Mouse (Mus musculus): ENCODE data around the gene Pgghg. TPM values are rescaled to one million over a fixed set of nuclear protein-coding genes. Genes with fewer than 3 reads are reported as not detected.

Pgghg gene
- 8.4 and 8.7 TPM in 2 replicates for polyA plus RNA-seq (2015; fragmentation: Nextera tagmentation; extraction: Ambion mirVana)

DNA sequence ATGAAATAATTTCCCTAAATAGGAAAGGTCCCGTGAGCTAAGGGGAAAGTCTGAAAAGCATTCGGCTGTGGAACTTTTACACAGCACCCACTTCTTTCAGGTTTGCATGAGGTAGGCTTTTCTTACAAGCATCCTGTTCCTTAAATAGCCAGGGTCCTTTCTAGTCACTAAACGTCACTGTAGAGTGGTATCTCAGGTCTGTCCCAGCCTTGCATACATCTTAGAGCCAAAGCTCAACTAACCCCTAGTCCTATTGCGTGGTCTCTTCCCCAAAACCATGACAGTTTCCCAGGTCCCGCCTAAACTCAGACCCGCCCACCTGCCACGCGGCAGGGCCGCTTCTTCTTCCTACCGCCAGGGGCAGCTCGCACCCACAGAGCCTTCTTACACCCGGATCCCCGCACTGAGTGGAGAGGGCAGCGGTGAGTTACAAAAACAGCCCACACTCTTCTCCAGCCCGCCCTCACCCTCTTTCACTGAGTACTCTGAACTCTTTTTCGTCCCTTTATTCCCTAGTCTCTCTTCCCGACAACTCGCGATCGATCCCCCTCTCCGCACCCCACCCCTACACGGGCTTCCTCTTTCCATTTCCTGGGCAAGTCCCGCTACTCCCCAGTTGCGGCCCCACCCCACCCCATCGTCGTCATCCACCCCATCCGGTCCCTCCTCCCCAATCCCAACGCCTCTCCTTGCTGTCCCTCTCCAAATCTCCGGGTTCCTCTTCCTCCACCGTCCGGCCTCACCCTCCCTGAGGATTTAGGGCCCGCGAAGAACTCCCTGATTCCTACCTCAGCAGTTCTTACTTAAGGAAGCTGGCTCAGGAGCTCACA, at the start of gene Pgghg:
TSS of gene Pgghg (plus strand) at position 170 of the 830 bp plus-strand sequence.
- Histone ChIP-seq H3K4me2 (replicated peaks) (peak within 1 kb of the TSS; percentile 61), H3K27me3 (peaks cover 4% of the 10 kb centered on the region; the same call in 1 of the 2 replicates), H3K9me3 (no peaks in the 10 kb centered on the region), H3K27ac (peak within 1 kb of the TSS; percentile 19; the same call in 1 of the 2 replicates), H3K4me3 (replicated peaks) (peak within 1 kb of the TSS; percentile 46), H3K4me1 (replicated peaks) (peaks cover 14% of the 10 kb centered on the region), H3K9ac (replicated peaks) (peak within 1 kb of the TSS; percentile 54), H3K36me3 (no peaks in the 10 kb centered on the region)
- peak; percentile 90 for ATAC-seq
- 4% methylated on average over 33 of the region's 33 CpGs for WGBS

DNA sequence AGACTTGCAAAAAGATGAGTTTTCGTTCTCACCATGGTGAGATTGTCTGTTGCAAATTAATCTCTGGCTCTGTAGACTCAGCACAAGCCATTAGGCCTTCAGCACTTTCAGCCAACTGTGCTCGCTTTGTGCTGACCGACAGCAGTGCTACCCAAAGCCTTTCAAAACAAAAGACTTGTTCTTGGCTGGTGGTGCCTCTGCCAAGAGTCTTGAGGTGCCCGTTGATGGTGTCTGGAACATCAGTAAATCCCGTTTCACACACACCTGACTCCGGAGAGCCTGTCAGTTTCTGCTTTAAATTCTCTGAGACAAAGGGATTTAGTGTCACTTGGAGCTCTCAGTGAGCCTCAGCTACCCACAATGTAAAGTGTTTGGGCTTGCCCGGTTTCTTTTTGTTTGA, 47.2 kb upstream of the Pgghg start:
- Histone ChIP-seq H3K4me2 (replicated peaks) (no peak overlapping the region), H3K36me3 (peaks cover 80% of the 10 kb centered on the region), H3K27ac (no peak overlapping the region), H3K9ac (replicated peaks) (no peak overlapping the region), H3K4me1 (replicated peaks) (no peaks in the 10 kb centered on the region), H3K9me3 (no peaks in the 10 kb centered on the region), H3K4me3 (replicated peaks) (no peak overlapping the region), H3K27me3 (no peaks in the 10 kb centered on the region)
- 93% methylated on average over 7 of the region's 7 CpGs for WGBS
- ATAC-seq: no peak

DNA sequence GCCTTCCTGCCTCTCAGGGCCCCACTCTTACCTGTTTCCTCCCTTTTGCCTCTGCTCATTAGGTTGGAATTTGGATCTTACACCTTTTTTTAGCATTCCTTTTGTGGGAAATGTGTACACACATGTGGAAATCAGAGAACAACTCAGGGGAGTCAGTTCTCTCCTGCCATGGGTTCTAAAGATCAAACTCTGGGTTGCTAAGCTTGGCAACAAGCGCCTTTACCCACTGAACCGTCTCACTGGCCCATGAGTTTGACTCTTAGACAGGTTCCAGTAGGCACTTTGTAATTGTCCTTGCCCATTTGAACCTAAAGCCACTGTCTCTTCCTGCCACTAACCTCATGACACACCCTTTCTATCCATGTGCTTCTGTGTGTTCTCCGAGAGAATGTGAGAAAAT, 46.6 kb upstream of the Pgghg start:
- no peaks in the 10 kb centered on the region for H3K27me3 ChIP-seq
- peaks cover 80% of the 10 kb centered on the region for H3K36me3 ChIP-seq
- no peak overlapping the region for H3K27ac ChIP-seq
- 95% methylated on average over 3 of the region's 3 CpGs for WGBS
- no peaks in the 10 kb centered on the region for H3K9me3 ChIP-seq
- no peak overlapping the region for H3K4me2 ChIP-seq (replicated peaks)
- no peak overlapping the region for H3K4me3 ChIP-seq (replicated peaks)
- no peak for ATAC-seq
- H3K9ac ChIP-seq (replicated peaks): no peak overlapping the region
- H3K4me1 ChIP-seq (replicated peaks): no peaks in the 10 kb centered on the region

DNA sequence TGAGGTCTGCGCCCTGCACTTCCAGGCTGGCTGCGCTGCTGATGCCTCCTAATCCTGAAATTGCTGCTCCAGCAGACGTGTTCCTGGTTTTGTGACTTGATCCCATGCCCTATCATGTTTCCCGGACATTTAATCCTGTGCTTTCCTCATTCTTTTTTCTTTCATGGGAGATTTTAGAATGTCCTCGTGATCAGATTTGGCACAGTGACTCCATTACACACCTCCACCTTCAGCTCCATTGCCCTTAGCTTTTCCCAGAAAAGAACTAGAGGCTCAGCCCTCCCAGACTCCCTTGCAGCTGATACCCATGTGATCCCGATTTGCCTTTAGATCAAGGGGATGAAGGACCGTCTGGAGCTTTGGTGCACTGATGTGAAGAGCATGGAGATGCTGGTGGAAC, 43.3 kb upstream of the Pgghg start:
- no peaks in the 10 kb centered on the region for H3K4me1 ChIP-seq (replicated peaks)
- no peak overlapping the region for H3K4me3 ChIP-seq (replicated peaks)
- H3K36me3 ChIP-seq: peaks cover 68% of the 10 kb centered on the region
- H3K9ac ChIP-seq (replicated peaks): no peak overlapping the region
- H3K4me2 ChIP-seq (replicated peaks): no peak overlapping the region
- H3K27me3 ChIP-seq: no peaks in the 10 kb centered on the region
- WGBS: 91% methylated on average over 7 of the region's 7 CpGs
- H3K27ac ChIP-seq: no peak overlapping the region
- H3K9me3 ChIP-seq: no peaks in the 10 kb centered on the region
- ATAC-seq: no peak

DNA sequence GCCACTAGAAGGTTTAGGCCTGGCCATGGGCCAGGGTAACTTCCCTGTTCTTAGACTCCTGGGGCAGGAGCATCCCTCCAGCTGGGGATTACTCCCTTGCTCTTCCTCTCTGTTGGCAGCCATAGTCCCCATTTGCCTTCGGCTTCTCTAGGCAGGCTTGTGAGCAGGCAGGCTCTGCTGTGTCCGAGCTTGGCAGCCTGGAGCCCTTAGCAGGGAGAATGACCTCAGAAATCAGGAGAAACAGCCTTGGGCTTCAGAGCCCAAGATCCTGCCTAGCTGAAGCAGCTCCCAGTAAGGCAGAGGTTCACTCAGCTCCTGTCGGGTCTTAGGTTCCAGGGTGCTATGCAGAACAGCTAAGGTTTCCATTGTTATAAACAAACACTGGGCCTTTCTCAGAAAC, 42.1 kb upstream of the Pgghg start:
- H3K9ac ChIP-seq (replicated peaks): no peak overlapping the region

DNA sequence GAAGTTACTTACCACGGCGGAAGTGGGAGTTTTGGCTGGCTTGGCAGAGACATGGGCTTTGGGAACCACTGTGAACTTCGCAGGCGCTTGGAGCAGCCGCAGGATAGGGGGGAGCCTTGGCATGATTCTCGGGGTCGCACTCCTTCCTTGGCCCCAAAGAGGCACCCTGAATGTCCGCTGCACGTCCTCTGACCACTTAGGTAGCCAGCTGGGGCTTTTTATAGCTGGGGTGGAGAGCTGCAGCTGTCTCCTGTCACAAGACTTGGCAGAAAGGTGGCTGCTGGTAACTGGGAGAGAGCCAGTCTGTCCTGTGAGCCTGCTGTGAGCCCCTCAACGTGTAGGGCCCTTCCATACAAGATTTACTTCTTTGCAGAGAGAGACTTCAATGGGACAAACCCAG, 41.0 kb upstream of the Pgghg start, which contains the start of gene Cox8b:
TSS of gene Cox8b (minus strand) at position 227 of the 400 bp plus-strand sequence.
- no peaks in the 10 kb centered on the region; the same call in 1 of the 2 replicates for H3K4me1 ChIP-seq (replicated peaks)
- H3K4me2 ChIP-seq (replicated peaks): no peak within 1 kb of the TSS
- H3K27ac ChIP-seq: no peak within 1 kb of the TSS
- no peak for ATAC-seq
- 83% methylated on average over 10 of the region's 10 CpGs for WGBS
- no peak within 1 kb of the TSS for H3K9ac ChIP-seq (replicated peaks)
- no peaks in the 10 kb centered on the region for H3K9me3 ChIP-seq
- no peaks in the 10 kb centered on the region for H3K27me3 ChIP-seq
- H3K4me3 ChIP-seq (replicated peaks): no peak within 1 kb of the TSS
- H3K36me3 ChIP-seq: peaks cover 46% of the 10 kb centered on the region

More for the DNA sequence above, 42.1 kb upstream of the Pgghg start:
- no peak overlapping the region for H3K4me2 ChIP-seq (replicated peaks)
- no peaks in the 10 kb centered on the region for H3K27me3 ChIP-seq
- H3K4me3 ChIP-seq (replicated peaks): no peak overlapping the region
- H3K9me3 ChIP-seq: no peaks in the 10 kb centered on the region
- H3K4me1 ChIP-seq (replicated peaks): no peaks in the 10 kb centered on the region; the same call in 1 of the 2 replicates
- WGBS: 81% methylated on average over 3 of the region's 3 CpGs
- no peak for ATAC-seq
- H3K27ac ChIP-seq: no peak overlapping the region
- peaks cover 56% of the 10 kb centered on the region for H3K36me3 ChIP-seq

DNA sequence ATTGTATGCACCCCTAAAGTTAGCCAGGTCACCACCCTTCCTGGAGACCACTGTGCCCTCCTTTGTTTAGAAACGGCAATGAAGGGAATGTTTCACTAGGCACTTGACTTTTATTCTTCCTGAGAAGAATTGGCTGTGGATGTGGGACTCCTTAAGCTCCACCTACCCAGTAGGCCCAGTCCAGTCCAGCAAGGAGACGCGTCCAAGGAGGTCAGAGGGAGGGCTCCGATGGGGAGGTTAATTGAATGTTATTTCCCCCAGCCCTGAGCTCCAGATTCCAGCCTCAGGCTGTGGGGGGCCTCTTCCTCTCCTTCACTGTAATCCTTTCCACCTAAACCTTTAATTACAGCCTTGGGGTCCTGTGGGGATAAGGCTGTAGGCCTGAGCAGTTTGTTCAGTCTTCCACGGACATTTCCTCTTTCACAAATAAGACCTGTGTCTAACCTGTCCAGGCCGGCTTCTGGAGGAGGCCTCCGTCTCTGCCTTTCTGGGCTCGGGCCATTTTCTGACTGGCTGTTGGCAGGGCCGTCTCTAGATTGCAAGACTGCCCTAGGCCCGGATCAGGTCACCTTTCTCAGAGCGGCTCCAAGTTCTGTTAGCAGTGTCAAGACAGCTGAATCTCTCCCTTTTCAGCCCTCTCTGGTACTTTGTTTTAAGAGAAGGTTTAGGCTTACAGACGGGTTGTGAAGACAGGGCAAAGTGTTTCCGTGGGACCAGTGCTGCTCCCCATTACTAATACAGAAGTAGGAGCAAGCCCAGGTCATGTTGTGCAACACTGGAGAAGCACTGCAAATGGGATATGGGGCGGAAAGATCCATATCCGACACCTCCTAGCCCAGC, 38.9 kb upstream of the Pgghg start:
- Histone ChIP-seq H3K9me3 (no peaks in the 10 kb centered on the region), H3K27me3 (no peaks in the 10 kb centered on the region), H3K4me1 (replicated peaks) (no peaks in the 10 kb centered on the region; the same call in 1 of the 2 replicates), H3K4me2 (replicated peaks) (no peak overlapping the region), H3K36me3 (peaks cover 31% of the 10 kb centered on the region), H3K27ac (no peak overlapping the region), H3K4me3 (replicated peaks) (no peak overlapping the region), H3K9ac (replicated peaks) (no peak overlapping the region)
- ATAC-seq: no peak
- WGBS: 80% methylated on average over 15 of the region's 15 CpGs

DNA sequence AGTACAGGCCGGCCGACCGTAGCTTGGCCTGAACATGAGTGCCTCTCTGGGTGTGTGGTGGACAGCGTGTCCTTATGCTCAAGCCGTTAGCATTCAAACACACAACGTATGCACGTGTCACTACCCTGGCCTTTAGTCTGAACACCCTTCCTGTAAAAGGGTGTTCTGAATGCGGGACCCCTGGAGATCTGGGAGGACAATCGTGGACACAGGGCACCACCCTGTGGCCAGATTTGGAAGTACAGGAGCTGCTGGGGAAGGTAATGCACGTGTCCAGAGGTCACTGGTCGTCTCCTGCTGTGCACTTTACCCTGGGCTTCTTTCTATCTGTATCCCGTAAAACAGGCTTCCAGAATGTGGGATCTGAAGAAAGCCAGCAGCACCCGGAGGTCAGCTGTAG, 38.0 kb upstream of the Pgghg start:
- Histone ChIP-seq H3K4me1 (replicated peaks) (no peaks in the 10 kb centered on the region; the same call in 1 of the 2 replicates), H3K27ac (no peak overlapping the region), H3K4me2 (replicated peaks) (no peak overlapping the region), H3K36me3 (peaks cover 22% of the 10 kb centered on the region), H3K4me3 (replicated peaks) (no peak overlapping the region), H3K9me3 (no peaks in the 10 kb centered on the region), H3K9ac (replicated peaks) (0 out of 2 replicates have a peak overlapping the region, but pooled peaks have one; percentile 16), H3K27me3 (no peaks in the 10 kb centered on the region)
- ATAC-seq: peak; percentile 73
- 22% methylated on average over 13 of the region's 13 CpGs for WGBS

DNA sequence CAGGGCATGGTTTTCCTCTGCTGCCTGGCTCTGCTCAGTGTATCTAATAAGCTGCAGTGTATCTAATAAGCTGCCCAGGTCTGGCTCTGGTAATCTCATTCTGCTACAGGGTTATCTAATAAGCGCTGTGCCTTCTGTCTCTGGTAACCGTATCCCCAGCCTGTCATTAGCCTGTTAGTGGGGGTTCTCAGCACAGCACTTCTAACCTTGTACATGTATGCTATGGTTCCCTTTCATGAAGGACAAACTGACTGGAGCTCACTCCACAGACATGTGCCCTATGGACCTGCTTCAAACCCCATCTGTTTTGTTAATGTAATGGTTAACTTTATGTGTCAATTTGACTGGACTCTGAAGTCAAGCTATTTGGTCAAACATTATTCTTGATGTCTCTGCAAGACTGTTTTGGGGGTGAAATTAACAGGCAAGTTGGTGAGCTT, 35.5 kb upstream of the Pgghg start:
- ATAC-seq: no peak
- H3K27me3 ChIP-seq: no peaks in the 10 kb centered on the region
- peaks cover 4% of the 10 kb centered on the region for H3K4me1 ChIP-seq (replicated peaks)
- H3K9me3 ChIP-seq: no peaks in the 10 kb centered on the region
- 89% methylated on average over 2 of the region's 2 CpGs for WGBS
- H3K9ac ChIP-seq (replicated peaks): no peak overlapping the region
- H3K36me3 ChIP-seq: no peaks in the 10 kb centered on the region
- H3K4me3 ChIP-seq (replicated peaks): no peak overlapping the region
- no peak overlapping the region for H3K4me2 ChIP-seq (replicated peaks)
- no peak overlapping the region for H3K27ac ChIP-seq

DNA sequence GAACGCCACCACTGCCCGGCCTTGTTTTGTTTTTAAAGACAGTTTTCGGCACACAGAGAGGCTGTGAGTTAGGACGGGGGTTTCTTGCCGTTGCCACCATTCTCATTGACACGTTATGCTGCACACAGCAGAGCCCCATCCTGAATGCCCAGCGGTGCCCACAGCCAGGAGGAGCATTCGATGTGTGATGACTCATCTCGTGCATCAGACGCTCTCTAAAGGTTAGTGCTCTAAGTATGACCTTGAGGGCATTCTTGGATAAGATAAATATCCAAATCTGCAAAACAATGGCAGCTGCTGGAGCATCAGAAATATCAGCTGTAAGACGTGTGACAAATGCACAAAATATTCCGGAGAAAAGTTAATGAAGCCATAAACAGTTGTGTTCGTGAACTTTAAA, 34.1 kb upstream of the Pgghg start:
- Histone ChIP-seq H3K4me2 (replicated peaks) (no peak overlapping the region), H3K36me3 (no peaks in the 10 kb centered on the region), H3K4me1 (replicated peaks) (peaks cover 4% of the 10 kb centered on the region), H3K4me3 (replicated peaks) (no peak overlapping the region), H3K9me3 (no peaks in the 10 kb centered on the region), H3K27me3 (peaks cover 3% of the 10 kb centered on the region; the same call in 1 of the 2 replicates), H3K27ac (no peak overlapping the region), H3K9ac (replicated peaks) (no peak overlapping the region)
- WGBS: 90% methylated on average over 13 of the region's 13 CpGs
- no peak for ATAC-seq

DNA sequence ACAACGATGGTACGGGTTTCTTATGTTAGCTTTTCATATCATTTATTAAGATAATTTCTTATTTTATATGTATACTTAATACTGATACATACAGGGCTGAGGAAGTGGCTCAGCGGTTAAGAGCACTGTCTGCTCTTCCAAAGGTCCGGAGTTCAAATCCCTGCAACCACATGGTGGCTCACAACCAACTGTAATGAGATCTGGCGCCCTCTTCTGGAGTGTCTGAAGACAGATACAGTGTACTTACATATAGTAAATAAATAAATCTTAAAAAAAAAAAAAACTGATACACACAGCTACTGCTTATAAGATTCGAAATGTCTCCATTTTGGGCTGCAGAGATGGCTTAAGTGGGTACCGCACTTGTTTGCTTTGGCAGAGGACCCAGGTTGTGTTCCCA, 33.5 kb upstream of the Pgghg start:
- H3K27ac ChIP-seq: no peak overlapping the region
- peaks cover 4% of the 10 kb centered on the region for H3K4me1 ChIP-seq (replicated peaks)
- H3K36me3 ChIP-seq: no peaks in the 10 kb centered on the region
- WGBS: 81% methylated on average over 7 of the region's 7 CpGs
- no peak overlapping the region for H3K4me2 ChIP-seq (replicated peaks)
- H3K9me3 ChIP-seq: no peaks in the 10 kb centered on the region
- H3K4me3 ChIP-seq (replicated peaks): no peak overlapping the region
- no peak overlapping the region for H3K9ac ChIP-seq (replicated peaks)
- ATAC-seq: no peak
- H3K27me3 ChIP-seq: peaks cover 3% of the 10 kb centered on the region; the same call in 1 of the 2 replicates

DNA sequence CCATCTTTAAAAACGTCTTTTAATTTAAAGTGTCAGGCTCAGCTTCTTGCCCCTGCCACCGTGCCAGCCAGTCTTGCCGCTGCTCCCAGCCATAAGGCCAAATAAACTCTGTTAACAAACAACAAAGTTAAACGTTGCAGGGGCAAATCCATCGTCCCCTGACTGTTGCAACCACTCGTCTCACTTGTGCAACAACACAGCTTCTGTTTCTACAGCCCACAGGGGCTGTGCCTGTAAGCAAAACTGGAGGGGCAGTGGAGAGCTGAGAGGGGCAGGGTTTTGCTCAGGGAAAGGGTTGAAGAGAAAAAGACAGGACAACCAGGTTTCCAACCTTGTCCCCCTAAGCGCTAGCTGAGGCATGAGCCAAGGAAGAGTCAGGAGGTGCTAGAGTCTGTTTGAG, 33.0 kb upstream of the Pgghg start:
- Histone ChIP-seq H3K9me3 (no peaks in the 10 kb centered on the region), H3K9ac (replicated peaks) (no peak overlapping the region), H3K36me3 (no peaks in the 10 kb centered on the region), H3K4me1 (replicated peaks) (peaks cover 4% of the 10 kb centered on the region), H3K4me3 (replicated peaks) (no peak overlapping the region), H3K27ac (no peak overlapping the region), H3K27me3 (peaks cover 3% of the 10 kb centered on the region; the same call in 1 of the 2 replicates), H3K4me2 (replicated peaks) (no peak overlapping the region; the same call in 1 of the 2 replicates)
- peak; percentile 12; the same call in 1 of the 2 replicates for ATAC-seq
- 54% methylated on average over 7 of the region's 7 CpGs for WGBS
